Mouse (Mus musculus) heart, adult 2 months (tissue): ENCODE data around the gene Qsox2. TPM values are rescaled to one million over a fixed set of nuclear protein-coding genes. Genes with fewer than 3 reads are reported as not detected.

Experiments used
- DNase-seq, 2 experiments: peaks; one replicate each; pipeline ENCODE4 v3.0.0; 2021
- H3K27ac ChIP-seq: fragments of 200-600 bp; 2 replicates; pipeline ENCODE4 v1.8.1; 2022
- H3K27me3 ChIP-seq: fragments of 200-500 bp; 2 replicates; pipeline ENCODE4 v1.6.1; 2012; ENCODE audit warnings: mild to moderate bottlenecking, low read length, inconsistent platforms, mixed read lengths; ENCODE audit not compliant: control insufficient read depth, insufficient read depth
- H3K36me3 ChIP-seq: fragments of 200-500 bp; 2 replicates; pipeline ENCODE4 v1.6.1; 2012; ENCODE audit warnings: low read length, inconsistent platforms; ENCODE audit not compliant: control insufficient read depth, insufficient read depth
- H3K4me1 ChIP-seq: fragments of 200-500 bp; 2 replicates; pipeline ENCODE4 v1.6.1; 2011; ENCODE audit warnings: low read length; ENCODE audit not compliant: control insufficient read depth, insufficient read depth
- H3K4me3 ChIP-seq: fragments of 200-600 bp; 2 replicates; pipeline ENCODE4 v1.8.1; 2022
- H3K79me2 ChIP-seq: fragments of 200-500 bp; replicated peaks from 2 replicates; pipeline ENCODE4 v1.6.1; 2012; ENCODE audit warnings: mild to moderate bottlenecking, inconsistent platforms, low read length, moderate library complexity, mixed read lengths; ENCODE audit not compliant: control insufficient read depth, insufficient read depth
- H3K9ac ChIP-seq: fragments of 200-500 bp; 2 replicates; pipeline ENCODE4 v1.6.1; 2012; ENCODE audit warnings: low read depth, mild to moderate bottlenecking, control low read depth, inconsistent platforms, low read length, mixed read lengths
- CTCF ChIP-seq: fragments of 200-600 bp; IDR thresholded peaks from 2 replicates; pipeline ENCODE4 v1.8.1; 2022; ENCODE audit warnings: antibody characterized with exemption, mild to moderate bottlenecking, moderate library complexity
- EP300 ChIP-seq: fragments of 200-500 bp; IDR thresholded peaks from 2 replicates; pipeline ENCODE4 v1.6.1; 2011; ENCODE audit warnings: low read depth, low read length, control low read depth; ENCODE audit not compliant: insufficient read depth
- POLR2A ChIP-seq: fragments of 200-500 bp; IDR thresholded peaks from 2 replicates; pipeline ENCODE4 v1.6.1; 2011; ENCODE audit warnings: mild to moderate bottlenecking, low read depth, low read length, control low read depth; ENCODE audit not compliant: insufficient read depth
- WGBS: fragments of 180-500 bp; shearing (Covaris S2); methylation state at CpG from one replicate; pipeline ENCODE4 v1.1.7; 2018; 5-methylcytosine and 5-hydroxymethylcytosine counted together
- intact Hi-C: fragments of 180-260 bp; cut with DNase I; formaldehyde crosslinking; loops from one replicate; pipeline ENCODE4 v1.15.1; 2025
- long read RNA-seq: library from polyadenylated mRNA; stranded (forward); transcript quantifications from one replicate; pipeline ENCODE4 v2.0.0, GENCODE M21; 2021
- polyA plus RNA-seq: library from polyadenylated mRNA; depleted of rRNA; stranded (reverse); fragments of >200 nt; gene quantifications from 2 replicates; pipeline ENCODE4 v1.2.3, GENCODE M21; 2012; rRNA removed
- total RNA-seq, 2 experiments: library from RNA; stranded (reverse); gene quantifications; 2 replicates each; pipeline ENCODE4 v1.2.3; 2021

Gene Qsox2
- total RNA-seq, result 10 to 100 TPM; 17.3 to 22.2 TPM
- 11.1 and 18.1 TPM in 2 replicates for polyA plus RNA-seq
- long read RNA-seq, partial matches to known transcripts, result 12 of 19 reads
- long read RNA-seq, other reads (novel, unspliced or antisense), result 4 of 19 reads

DNA sequence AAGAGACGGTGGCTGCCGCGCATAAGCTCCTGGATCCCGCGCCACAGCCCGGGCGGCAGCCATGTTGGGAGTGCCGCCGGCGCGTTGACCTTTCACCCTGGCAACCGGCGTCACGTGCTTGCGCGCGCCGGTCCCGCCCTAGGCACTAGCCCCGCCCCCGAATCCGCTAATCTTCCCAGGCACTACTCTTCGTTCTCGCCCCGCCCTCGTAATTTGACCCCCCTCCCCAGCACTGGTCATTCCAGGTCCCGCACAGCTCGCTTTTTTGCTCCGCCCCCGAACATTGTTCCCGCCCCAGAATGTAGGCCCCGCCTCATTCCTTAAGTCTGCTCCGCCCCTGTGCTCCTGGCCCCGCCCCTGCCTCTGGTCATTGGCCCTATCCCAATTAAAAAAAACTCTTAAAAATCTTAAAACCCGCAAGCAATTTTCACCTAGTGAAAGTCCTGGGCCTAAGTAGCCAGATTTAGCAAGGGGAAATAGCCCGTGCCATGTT is at the start of gene Qsox2:
Gene Qsox2, minus strand, starts transcription at position 236 of the 493 bp plus-strand sequence.
- DNase-seq, result peak; percentile 91 to 92
- Histone ChIP-seq H3K4me3 (peak within 1 kb of the TSS; percentile 86), H3K79me2 (no peaks in the 10 kb centered on the region), H3K27ac (peak within 1 kb of the TSS; percentile 84), H3K27me3 (no peaks in the 10 kb centered on the region), H3K4me1 (peaks cover 6% of the 10 kb centered on the region), H3K36me3 (no peaks in the 10 kb centered on the region), H3K9ac (peak within 1 kb of the TSS; percentile 93)
- TF ChIP-seq POLR2A (peak; percentile 71), CTCF (no peak)
- intact Hi-C loops, result loop anchor here (10.0 kb wide), 1 partner anchor 147 kb away; the partner anchor contains the start of genes Entr1, Pmpca and Snapc4
- WGBS, result 2% methylated on average over 36 of the region's 36 CpGs

DNA sequence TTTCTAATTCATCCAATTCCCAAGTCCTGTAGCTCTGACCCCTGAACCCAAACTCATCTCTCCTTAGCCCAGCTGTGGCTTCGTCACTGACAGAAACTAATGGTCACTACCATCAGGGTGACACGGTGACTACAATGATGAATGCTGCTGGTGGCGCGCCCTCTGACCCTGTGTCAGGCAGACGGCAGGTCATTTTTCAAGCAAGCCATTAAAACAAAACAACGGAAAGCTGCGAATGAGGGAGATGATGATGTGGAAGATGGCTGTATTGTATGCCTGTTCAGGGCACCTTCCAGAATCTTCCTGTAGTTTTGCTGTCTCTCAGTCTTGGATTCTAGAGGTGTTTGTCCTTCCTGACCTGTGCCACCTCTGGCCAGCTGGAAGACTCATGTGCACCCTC is 49.1 kb upstream of the Qsox2 start:
- Histone ChIP-seq H3K4me1 (no peaks in the 10 kb centered on the region), H3K36me3 (no peaks in the 10 kb centered on the region), H3K9ac (no peak overlapping the region), H3K27ac (no peak overlapping the region), H3K27me3 (no peaks in the 10 kb centered on the region), H3K79me2 (no peaks in the 10 kb centered on the region), H3K4me3 (no peak overlapping the region)
- no peak for TF ChIP-seq POLR2A
- no peak for TF ChIP-seq CTCF
- TF ChIP-seq EP300, result no peak
- no peak for DNase-seq
- intact Hi-C loops, result no loop called here
- 81% methylated on average over 7 of the region's 7 CpGs for WGBS

DNA sequence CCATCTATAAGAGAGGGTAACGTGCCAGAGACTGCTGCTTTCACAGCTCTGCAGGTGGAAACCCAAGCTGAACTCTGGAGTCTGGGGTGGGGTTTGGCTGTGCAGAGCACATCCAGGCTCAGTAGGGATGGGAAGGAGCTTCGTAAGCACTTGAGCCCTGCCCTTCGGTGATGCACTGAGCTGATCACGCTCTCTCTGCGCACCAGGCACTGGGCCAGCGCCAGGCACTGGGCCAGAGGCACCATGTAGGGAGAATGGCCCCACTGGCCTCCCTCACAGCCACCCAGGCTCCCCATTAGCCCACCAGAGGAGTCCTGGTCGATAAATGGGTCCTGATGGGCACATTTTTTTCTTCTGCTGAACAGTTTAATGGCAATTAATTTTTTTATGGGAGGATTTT is 48.5 kb upstream of the Qsox2 start:
- WGBS, result 44% methylated on average over 7 of the region's 7 CpGs

DNA sequence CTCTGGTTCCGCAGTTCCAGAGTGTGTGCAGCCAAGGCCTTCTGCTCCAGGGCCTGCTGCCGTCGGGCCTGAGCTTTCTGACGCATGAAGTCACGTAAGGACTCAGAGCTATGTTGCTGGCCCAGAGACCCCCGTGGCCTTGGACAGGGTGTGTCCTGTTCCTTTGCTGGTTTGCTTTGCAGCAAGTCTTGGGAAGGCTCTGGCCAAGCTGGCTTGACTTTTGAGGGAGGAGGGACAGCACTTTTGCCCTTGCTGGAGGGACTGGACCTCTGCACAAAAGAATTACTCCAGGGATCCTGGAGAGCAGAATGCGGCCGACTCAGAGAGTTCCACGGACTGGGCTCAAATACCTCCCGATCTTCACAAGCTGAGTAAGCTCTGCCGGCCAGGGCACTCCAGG is 43.3 kb upstream of the Qsox2 start:
- Histone ChIP-seq H3K27ac (no peak overlapping the region), H3K27me3 (no peaks in the 10 kb centered on the region), H3K9ac (no peak overlapping the region), H3K79me2 (no peaks in the 10 kb centered on the region), H3K4me1 (no peaks in the 10 kb centered on the region), H3K36me3 (no peaks in the 10 kb centered on the region), H3K4me3 (no peak overlapping the region)
- TF ChIP-seq EP300 (no peak), CTCF (no peak), POLR2A (no peak)
- 79% methylated on average over 11 of the region's 11 CpGs for WGBS
- intact Hi-C loops, result no loop called here
- DNase-seq, result no peak

More for the DNA sequence above, 48.5 kb upstream of the Qsox2 start:
- peak in 1 of 2 experiments; percentile 21 for DNase-seq
- no peaks in the 10 kb centered on the region for H3K36me3 ChIP-seq
- no peaks in the 10 kb centered on the region for H3K79me2 ChIP-seq
- H3K9ac ChIP-seq, result no peak overlapping the region
- no peaks in the 10 kb centered on the region for H3K27me3 ChIP-seq
- no peaks in the 10 kb centered on the region for H3K4me1 ChIP-seq
- intact Hi-C loops, result no loop called here
- H3K27ac ChIP-seq, result no peak overlapping the region
- no peak overlapping the region for H3K4me3 ChIP-seq
- TF ChIP-seq CTCF (no peak), POLR2A (no peak), EP300 (no peak)

DNA sequence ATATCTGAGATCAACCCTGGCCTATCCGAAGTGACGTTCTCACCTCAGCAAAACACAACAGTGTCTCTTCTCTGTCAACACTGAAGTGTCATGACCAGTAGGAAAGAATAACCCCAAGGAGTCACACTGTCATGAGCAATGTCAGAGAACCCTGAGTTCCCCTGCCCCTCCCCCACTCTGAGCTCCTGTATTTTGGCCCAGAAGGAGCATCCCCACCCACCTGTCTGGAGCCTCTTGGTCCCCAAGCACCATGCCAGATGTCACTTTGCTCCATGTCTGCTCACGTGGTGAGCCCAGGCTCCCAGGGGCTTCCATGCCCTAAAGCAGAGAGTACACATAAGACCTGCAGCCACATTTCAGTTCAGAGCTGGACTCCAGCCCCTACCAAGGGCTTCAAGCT is 42.4 kb upstream of the Qsox2 start:
- no peaks in the 10 kb centered on the region for H3K36me3 ChIP-seq
- 72% methylated on average over 3 of the region's 3 CpGs for WGBS

DNA sequence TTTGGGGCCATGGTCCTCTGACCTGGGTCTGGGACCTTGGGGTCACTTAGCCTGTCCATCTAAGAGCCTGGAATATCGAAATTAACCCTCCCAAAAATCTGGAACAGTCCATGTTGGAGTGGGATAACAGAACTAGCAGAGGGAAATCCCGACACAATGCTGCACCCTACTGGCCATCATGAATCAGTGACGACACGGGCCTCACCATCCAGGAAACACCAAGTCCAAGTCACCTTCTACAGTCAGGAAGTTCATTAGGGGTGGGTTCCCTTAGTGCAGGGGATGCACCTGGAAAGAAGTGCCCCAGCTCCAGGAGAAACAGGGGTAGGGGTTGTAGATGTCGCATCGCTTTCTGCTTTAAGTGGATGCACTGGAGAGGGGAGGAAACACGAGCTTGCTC is 36.3 kb upstream of the Qsox2 start:
- 15% methylated on average over 7 of the region's 7 CpGs for WGBS
- intact Hi-C loops, result loop anchor here (1.0 to 10.0 kb wide), 4 partner anchors 91 to 436 kb away; no protein-coding TSS in a partner anchor

More for the DNA sequence above, 42.4 kb upstream of the Qsox2 start:
- no peak for DNase-seq
- intact Hi-C loops, result loop anchor here (10.0 kb wide), 1 partner anchor 225 kb away; no protein-coding TSS in a partner anchor
- TF ChIP-seq CTCF (no peak), EP300 (no peak), POLR2A (no peak)
- H3K79me2 ChIP-seq, result no peaks in the 10 kb centered on the region
- H3K9ac ChIP-seq, result no peak overlapping the region
- H3K27me3 ChIP-seq, result no peaks in the 10 kb centered on the region
- no peaks in the 10 kb centered on the region for H3K4me1 ChIP-seq
- H3K27ac ChIP-seq, result no peak overlapping the region
- H3K4me3 ChIP-seq, result no peak overlapping the region

More for the DNA sequence above, 36.3 kb upstream of the Qsox2 start:
- H3K4me3 ChIP-seq, result no peak overlapping the region
- no peaks in the 10 kb centered on the region for H3K79me2 ChIP-seq
- no peaks in the 10 kb centered on the region for H3K27me3 ChIP-seq
- H3K36me3 ChIP-seq, result no peaks in the 10 kb centered on the region
- H3K4me1 ChIP-seq, result no peaks in the 10 kb centered on the region
- peak; percentile 39 to 46 for DNase-seq
- H3K9ac ChIP-seq, result no peak overlapping the region
- TF ChIP-seq CTCF (peak; percentile 83), EP300 (no peak)
- no peak overlapping the region for H3K27ac ChIP-seq
